Mouse (Mus musculus): ENCODE results near the gene Car11.

The Car11 gene

DNA sequence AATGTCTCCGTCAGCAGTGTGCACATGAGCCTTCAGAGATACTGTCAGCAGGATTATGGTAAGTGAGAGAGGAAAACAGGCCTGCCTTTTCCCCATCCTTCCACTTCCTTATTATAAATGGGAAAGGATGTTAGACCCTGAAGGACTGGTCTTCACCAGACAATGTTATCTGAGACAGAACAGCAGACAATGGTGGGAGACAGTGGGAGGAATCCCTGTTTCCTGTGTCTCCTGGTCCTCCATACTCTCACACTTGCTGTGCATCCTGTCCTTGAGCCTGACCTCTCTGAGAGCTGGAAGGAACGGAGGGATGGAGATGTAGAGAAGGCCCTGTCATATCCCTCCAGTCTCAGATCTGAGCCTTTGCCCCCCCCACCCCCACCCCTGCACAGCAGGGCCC is 7.3 kb upstream of the Car11 start:
- no peak for DNase-seq (ENCODE audit: low spot score)

DNA sequence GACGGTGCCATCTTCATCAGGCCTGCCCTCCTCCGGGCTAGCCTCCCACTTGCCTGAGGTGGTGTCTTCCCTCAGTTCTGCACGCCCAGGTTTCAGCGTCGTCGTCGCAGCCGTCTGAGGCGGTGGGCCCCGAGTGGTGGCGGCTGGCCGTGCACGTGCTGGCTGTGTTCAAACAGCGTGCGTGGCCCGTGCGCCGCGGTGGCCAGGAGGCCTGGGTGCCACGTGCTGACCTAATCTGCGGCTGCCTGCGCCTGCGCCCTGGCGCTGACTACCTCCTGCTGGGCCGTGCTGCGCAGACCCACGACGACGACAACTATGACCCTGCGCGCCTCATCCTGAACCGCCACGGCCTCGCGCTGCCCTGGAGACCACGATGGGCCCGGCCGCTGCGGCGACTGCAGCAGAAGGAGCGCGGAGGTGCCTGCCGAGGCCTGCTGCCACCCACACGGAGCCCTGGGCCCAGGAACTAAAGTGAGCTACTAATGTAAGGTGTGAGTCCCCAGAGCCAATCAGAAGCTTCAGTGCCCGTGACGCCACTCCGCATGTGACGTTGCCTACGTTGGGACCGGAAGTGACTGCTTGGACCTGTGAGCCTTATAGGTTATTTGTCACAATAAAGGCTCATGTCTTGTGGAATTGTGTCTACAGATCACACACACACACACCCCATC is 5.6 kb upstream of the Car11 start, which contains the start of gene Sec1:
Gene Sec1, minus strand, starts transcription at position 482 of the 671 bp plus-strand sequence.
- no peak for DNase-seq (ENCODE audit: low spot score)

DNA sequence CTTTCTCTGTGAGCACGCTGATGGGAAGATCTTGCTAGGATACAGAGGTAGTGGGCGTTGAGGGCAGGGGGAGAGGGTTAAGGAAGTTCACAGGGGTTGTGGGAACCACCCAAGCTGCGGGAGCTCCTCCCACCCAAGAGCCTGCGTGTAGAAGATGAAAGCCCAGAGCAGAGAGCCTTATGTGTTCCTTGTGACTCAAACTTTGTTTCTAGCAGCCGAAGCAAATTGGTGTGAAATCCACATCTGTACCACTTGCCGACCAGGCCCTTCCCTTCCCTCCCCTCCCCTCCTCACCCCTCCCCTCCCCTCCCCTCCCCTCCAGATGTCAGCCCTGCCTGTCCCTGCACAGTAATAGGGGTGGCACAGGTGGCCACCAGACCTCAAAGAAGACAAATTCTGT is 4.5 kb upstream of the Car11 start:
- DNase-seq (ENCODE audit: low spot score): no peak

DNA sequence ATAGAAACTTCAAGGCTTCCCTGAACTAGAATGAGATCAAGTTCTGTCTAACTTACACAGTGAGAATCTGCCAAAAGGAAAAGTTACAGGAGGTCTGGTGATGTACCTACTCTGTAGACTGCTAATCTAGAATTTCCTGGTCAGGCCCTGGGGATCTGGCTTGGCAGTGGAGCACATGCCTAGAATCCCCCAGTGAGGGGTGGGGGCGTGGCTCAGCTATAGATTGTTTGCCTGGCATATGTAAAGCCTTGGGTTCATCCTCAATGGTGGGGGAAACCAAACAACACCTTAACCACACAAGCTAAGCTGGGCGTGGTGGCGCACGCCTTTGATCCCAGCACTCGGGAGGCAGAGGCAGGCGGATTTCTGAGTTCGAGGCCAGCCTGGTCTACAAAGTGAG is 1.7 kb upstream of the Car11 start:
- no peak for DNase-seq (ENCODE audit: low spot score)

DNA sequence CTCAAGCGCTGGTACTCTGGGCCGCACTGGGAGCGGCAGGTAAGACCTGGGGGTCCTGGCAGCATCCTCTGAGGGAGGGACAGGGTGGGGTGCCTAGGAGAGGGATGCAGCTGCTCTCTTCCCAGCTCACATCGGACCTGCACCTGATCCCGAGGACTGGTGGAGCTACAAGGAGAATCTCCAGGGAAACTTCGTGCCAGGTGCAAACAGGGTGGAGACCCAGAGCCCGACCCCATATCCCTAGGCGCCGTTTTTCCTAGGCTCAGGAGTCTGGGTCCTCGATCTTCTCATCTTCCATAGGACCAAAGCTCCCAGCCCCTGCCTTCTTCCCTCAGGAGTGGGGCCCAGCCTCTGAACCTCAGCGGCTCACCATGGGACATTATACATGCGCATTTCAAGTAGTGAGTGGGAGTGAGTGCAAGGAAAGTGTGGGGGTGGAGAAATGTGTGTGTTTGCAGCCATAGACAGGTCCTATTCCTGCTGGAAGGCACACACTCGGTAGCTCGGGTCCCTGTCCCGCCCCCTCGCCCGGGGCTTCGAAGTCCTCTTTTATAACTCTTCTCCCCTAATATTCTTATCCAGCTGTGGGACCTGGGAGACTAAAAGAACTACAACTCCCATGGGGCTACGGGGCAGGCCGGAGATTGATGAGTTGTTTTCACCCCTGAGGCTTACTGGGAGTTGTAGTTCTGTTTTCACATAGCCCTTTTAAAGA is 815 bp downstream of the Car11 start:
- no peak for DNase-seq (ENCODE audit: low spot score)

DNA sequence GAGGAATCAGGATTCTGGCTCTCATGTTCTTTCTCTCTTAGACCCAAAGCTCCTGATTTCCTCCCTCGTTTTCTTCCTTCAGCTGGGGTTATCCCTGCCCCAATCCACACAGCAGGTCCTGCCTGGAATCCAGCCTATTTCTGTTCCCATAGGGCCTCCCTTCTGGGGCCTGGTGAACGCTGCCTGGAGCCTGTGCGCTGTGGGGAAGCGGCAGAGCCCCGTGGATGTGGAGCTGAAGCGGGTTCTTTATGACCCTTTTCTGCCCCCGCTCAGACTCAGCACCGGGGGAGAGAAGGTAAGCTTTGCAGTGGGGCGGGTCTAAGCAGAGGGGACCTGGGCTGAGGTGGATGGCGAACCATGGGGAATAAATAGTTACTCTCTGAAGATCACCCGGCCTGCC is 1.4 kb downstream of the Car11 start:
- DNase-seq (ENCODE audit: low spot score): no peak

DNA sequence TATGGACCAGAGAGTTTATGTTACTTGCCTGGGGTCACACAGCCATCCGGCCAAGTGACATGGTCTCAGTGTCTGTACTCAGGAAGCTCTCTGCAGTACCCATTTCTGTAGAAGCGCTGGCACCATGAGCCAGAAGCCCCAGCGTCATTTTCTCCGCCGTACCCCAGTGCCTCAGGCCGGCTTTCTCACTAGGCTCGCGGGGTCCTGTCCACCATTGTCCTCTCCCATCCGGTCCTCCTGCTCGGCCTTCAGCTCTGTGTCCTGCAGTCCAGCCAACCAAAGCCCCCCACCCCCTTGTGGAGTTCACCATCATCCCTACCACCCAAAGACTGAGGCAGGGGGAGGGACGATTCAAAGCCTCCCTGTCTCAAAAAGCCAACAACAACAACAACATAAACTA is 2.0 kb downstream of the Car11 start:
- no peak for DNase-seq (ENCODE audit: low spot score)

DNA sequence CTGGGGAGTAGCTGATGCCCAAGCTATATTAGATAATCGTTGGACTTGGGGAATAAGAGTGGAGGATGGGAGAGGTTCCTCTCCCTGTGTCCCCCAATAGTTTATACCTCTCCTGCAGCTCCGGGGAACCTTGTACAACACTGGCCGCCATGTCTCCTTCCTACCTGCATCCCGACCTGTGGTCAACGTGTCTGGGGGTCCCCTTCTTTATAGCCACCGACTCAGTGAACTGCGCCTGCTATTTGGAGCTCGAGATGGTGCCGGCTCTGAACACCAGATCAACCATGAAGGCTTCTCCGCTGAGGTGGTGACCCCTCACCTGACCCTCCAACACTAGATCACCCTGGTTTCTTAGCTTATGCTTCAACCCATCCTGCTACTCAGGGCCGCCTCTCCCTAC is 2.7 kb downstream of the Car11 start:
- DNase-seq (ENCODE audit: low spot score): no peak

DNA sequence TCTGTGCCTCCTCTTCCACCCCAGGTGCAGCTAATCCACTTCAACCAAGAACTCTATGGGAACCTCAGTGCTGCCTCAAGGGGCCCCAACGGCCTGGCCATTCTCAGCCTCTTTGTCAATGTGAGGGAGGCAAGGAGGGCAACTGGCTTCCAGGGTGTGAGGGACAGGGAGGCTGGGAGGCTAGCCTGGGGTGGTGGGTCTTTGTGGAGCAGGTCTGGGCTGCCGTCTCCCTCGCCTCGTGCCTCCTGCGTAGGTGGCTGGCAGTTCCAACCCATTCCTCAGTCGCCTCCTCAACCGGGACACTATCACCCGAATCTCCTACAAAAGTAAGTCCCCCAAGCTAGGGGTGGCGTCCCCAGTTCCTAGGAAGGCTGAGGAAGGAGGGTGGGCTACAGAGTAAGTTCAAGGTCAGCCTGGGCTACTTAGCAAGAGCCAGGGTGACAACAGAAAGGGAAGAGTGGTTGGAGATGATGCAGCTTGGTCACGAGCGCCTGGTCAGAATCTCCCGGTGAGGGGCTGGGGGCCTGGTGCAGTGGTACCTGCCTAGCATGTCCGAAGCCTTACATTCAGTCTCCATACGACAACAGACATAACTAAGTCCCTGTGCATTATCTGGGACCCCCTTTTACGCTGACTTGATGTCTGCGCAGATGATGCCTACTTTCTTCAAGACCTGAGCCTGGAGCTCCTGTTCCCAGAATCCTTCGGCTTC is 3.3 kb downstream of the Car11 start:
- no peak for DNase-seq (ENCODE audit: low spot score)

DNA sequence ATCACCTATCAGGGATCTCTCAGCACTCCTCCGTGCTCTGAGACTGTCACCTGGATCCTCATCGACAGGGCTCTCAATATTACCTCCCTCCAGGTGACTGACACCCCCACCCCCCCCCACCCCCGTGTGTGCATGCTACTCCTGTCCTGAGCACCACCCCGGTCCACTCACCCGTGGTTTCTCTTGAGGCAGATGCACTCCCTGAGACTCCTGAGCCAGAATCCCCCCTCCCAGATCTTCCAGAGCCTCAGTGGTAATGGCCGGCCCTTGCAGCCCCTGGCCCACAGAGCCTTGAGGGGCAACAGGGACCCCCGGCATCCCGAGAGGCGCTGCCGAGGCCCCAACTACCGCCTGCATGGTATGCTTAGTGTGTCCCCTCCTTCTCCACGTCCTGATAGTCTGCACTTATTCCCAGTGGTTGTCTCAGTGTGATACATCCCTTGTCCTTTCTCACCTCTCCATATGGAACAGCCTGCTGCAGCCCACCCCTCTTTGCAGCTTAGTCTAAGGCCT is 3.9 kb downstream of the Car11 start:
- no peak for DNase-seq (ENCODE audit: low spot score)

DNA sequence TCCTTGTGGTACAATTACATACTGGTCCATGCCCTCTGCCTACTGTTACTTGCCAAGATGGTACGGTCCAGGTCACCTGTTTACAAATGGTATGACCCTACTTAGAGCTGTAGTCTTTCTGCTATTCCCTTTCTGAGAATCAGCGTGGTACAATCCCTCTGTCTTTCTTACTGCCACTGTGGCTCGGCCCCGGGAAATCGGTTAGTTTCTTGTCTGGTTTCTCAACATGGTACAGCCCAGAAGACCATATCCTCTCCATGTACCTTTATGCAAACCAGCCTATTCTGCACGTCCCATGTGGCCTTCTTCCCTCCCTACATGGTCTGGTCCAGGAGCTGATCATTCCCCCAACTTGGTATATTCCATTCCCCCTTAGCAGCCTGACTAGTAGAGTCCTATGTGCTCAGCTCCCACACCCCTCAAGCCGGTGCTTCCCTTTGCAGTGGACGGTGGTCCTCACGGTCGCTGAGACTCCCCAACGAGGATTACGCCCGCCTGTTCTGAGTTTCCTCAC is 4.5 kb downstream of the Car11 start:
- DNase-seq (ENCODE audit: low spot score): no peak

DNA sequence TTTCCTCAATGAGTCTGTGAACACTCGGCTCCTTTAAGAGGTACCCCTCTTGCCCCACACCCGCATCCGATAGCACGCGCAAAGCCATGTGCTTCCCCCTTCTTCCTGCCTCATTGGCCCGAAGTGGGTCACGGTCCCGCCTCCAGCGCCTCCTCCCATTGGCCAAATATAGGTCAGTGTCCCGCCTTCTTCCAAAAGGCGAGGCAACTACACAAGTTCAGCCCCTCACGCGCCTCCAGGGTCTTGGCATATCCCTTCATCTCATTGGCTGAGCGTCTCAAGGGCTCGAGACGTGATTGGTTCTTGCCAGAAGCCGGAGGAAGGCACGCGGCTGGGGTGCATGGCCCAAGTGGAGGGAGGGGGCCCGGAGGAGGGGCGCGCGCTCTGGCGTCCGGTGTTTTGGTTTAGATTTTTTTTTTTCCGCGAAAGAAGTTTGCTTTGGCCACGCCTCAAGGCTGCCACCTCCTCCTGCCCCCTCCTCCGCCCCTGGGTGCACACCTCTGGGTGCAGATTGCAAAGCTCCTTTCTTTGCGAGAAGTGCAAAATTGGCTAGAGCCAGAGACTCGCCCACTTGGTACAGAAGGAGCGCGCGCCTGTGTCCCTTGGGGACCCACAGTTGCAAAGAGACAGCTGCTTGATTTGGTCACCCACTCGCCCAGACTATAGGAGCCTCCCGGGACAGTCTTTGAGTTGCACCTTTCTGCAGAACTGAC is 5.2 kb downstream of the Car11 start, which contains the start of gene Dbp:
Gene Dbp, plus strand, starts transcription at position 359 of the 713 bp plus-strand sequence.
- peak; percentile 90 for DNase-seq (ENCODE audit: low spot score)

DNA sequence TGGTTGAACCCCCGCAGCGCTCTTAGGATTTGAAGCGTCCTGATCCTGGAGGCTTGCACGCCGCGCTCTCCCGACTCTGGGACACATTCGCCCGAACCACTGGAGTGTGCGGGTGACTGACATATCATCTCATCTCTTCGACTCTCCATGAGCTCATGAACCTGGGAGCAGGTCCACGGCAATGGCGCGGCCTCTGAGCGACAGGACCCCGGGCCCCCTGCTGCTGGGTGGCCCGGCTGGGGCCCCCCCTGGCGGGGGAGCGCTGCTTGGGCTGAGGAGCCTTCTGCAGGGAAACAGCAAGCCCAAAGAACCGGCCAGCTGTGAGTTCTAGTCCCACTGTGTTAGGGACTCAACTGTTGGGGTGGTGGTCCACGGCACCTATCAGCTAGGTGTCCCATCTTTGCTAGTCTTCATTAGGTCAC is 5.8 kb downstream of the Car11 start:
- DNase-seq (ENCODE audit: low spot score): no peak

DNA sequence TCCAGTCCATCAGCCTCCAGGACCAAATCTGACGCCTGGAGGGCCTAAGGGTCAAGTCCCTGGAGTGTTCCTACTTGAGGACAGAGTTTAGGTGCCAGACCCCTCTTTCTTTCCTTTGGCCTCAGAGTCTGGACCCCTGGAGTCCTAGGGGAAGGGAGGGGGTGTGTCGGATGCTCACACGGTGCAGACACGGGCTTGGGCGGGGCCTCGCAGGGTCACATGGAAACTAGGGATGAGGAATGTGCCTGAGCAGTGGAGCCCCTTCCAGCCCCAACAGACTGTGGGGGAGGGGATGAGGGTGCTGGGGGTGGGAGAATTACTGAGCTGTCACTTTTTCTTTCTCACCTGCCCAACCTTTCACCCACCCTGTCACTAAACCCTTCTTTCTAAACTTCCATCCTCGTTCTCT is 6.2 kb downstream of the Car11 start:
- no peak for DNase-seq (ENCODE audit: low spot score)

DNA sequence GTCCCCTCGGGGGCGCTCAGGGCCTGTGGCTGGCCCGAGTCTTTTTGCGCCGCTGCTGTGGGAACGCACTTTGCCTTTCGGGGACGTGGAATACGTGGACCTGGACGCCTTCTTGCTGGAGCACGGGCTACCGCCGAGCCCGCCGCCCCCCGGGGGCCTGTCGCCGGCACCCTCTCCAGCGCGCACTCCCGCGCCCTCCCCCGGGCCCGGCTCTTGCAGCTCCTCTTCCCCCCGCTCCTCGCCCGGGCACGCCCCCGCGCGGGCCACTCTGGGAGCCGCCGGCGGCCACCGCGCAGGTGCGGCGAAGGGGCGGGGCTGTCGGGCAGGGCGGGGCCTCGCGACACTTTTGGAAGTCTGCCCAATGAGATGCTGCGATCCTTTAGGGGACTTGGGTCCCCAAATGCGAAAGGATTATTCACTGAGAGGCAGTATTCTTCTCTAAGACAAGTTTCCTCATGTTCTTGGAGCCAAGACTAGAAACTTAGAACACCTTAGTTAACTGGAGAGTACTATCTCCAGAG is 7.1 kb downstream of the Car11 start:
- DNase-seq (ENCODE audit: low spot score): peak; percentile 81

DNA sequence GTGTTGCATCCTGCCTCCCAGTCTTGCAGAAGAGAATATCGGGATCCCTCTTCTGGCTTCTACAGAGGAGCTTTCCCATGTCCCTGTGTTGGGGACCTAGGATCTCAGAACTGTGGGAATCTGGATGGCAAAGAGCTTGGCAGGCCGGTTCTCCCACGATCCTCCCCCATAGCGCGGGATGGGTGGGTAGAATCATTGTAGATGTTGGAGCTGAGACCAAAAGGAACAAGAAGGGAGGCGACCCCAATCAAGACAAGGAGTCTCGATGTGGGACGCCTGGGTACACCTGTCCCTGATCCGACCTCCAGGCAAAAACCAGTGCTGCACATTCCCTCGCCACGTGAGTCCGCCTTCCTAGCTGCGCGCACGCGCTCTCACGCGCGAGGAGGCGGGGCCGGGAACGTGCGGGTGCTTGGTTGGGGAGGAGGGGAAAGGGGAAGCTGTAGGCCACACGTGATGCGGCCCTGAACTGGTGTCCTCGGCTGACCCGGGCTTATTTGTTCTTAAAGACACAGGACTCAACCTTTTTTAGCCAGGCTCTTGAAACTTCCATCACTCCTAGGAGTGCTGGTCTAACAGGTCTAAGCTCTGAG is 7.8 kb downstream of the Car11 start:
- DNase-seq (ENCODE audit: low spot score): peak; percentile 92

DNA sequence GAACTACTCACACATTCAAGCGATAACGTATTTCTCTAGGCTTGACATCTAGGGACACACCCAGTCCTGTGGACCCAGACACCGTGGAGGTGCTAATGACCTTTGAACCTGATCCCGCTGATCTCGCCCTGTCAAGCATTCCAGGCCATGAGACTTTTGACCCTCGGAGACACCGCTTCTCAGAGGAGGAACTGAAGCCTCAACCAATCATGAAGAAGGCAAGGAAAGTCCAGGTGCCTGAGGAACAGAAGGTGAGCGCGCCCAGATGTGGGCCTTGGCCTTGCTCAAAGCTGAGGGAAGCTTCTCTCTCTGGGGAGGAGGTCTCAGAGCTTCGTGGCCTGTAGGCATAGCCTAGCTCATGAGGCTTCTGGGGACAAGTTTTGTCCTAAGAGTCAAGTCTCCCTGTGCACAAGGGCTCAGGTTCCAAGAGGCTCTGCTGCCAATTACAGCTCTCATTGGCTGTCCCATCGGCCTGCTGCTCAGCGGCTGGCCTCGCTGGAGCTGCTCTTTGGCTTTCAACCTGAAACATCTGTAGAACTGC is 8.6 kb downstream of the Car11 start:
- no peak for DNase-seq (ENCODE audit: low spot score)

DNA sequence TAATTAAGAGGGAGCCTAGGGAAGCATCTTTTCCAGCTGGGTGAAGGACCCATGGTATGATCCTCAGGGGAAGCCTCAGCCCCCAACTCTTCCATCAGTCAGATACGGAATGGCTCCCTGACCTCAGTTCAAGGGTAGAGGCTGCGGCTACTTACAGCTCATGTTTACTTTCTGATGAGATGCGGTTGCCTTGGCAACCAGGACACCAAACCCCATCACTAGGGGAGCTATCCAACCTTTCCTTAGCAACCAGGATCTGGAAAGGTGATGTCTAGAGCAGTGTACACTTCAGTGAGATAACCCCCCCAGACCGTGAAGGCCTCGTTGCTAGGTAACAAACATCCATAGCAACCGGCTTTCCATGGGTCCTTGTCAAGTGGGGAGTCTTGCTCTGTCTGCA is 9.4 kb downstream of the Car11 start:
- no peak for DNase-seq (ENCODE audit: low spot score)

DNA sequence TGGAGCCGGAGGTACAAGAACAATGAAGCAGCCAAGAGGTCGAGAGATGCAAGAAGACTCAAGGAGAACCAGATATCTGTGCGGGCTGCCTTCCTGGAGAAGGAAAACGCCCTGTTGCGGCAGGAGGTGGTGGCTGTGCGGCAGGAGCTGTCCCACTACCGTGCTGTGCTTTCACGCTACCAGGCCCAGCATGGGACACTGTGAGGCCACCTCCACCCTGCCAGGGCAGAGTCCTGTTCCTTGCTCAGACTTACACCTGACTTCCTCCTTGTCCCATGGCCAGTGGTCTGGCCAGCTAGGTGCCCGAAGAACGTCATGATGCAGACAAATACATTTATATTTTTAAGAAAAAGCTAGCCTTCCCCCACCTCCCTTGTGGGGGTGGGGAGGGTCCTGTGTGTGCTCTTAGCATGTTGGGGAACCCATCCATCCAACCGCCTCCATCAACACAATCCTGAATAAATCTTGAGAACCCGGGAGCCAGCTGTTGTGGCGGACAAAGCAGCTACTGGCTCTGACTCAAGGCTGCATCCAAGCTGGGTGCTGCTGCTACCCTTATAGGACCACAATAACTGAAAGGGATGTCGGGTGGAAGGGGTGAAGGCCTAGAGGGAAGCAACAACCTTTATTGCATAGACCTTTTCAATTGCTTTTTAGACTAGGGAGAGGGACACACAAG is 10.2 kb downstream of the Car11 start:
- no peak for DNase-seq (ENCODE audit: low spot score)

DNA sequence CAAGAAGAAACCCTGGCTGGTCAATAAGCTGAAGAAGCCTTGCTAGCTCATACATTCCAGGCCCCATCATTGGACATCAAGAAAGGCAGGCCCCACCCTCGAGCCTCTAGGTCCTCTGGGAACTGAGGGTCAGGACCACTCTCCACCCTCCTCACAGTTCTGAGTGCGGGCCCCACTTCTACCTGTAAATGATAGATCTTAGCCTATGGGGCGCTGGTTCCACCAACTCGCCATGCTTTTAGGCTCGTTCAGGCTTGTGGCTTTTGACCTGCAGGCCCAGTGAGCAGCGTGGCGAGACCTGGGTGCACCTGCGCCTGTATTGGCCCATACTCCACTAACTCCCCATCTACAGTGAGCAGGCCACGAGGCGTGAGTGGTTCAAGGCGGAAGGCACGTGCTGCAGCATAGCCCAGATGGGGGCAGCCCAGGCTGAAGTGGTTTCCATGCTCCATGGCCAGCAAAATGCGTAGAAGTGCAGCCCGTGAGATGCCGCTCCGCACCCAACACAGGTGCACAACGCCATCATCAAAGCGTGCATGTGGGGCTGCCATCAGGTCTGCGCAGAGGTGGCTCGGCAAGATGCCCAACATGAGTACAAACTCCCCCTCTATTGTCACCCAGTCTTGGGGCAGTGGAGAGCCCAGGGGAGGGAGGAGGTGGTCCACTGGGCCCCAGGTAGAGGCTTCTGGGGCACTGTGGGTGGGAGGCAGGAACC is 11.0 kb downstream of the Car11 start:
- DNase-seq (ENCODE audit: low spot score): no peak

Data from ovary, postnatal 10 days (tissue).